Mouse (Mus musculus): ENCODE results near the gene Tmem43.

The Tmem43 gene

GRCm38 (mm10) chr6:91491004-91491403, 17.5 kb downstream of the Tmem43 start:
- DNase-seq, result no peak

DNA sequence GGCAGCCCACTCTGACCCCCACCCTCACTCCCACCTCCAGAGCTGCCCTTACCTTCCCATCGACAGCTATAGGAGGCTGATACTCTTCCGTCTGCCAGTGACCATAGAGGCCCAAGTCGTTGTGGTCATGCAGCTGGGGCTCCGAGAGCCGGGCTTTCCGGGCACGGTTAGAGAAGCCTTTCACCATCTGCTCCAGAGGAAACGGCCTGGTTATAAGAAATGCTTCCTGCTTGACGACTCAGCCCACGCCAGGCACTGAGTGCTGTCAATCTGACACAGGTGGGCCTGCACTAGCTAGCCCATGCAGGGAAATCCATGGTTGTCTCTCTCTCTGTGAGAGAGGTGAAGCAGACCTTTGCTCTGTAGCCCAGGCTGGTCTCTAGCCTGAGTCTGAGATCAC, 19.6 kb downstream of the Tmem43 start:
- no peak for DNase-seq

DNA sequence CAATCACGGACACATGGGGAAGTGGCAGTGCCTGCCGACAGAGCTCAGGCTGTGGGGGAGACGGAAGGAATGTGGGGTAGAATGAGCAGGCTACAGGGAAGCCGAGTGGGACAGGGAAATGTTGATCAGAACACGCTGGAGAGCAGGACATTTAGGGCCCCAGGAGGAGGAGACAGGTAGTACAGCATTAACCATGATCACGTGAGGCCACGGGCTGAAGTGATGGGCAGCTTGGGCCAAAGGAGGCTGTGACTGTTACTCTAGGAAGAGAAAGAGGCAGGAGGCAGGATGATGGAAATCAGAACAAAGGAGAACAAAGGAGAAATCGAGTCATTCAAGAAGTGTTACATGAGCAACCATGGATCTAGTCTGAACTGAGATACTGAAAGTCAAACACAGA, 21.0 kb downstream of the Tmem43 start:
- no peak for DNase-seq

DNA sequence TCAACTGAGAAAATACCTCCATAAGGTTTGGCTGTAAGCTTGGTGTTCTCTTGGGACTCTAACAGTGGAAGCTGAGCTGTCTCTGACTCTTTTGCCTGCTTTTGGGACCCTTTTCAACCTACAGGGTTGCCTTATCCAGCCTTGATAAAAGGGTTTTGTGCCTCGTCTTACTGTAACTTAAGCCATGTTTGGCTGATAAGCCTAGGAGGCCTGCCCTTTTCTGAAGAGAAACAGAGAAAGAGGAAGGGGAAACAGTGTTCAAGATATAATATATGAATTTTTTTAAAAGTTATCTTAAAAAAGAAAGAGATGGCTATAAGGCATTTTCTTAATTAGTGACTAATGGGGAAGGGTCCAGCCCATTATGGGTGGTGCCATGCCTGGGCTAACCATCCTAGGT, 29.8 kb downstream of the Tmem43 start:
- no peak for DNase-seq

DNA sequence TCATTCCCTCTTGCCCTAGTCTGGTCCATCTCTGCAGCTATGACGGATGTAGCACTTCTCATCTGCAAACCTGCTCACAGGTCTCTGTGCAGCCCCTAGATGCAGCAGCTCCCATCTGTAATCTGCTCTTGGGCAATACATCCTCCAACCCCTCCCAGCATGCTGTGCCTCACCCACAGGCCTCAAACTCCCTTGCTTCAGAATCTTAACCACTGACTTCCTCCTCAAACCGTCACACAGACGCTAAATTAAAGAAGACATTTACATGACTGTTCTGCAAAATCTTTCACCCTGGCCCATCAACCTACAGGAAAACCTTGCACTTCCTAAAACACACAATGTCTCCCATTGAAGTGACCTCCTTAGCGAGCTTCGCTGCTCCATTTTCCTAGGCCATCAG, 32.5 kb downstream of the Tmem43 start:
- no peak for DNase-seq

DNA sequence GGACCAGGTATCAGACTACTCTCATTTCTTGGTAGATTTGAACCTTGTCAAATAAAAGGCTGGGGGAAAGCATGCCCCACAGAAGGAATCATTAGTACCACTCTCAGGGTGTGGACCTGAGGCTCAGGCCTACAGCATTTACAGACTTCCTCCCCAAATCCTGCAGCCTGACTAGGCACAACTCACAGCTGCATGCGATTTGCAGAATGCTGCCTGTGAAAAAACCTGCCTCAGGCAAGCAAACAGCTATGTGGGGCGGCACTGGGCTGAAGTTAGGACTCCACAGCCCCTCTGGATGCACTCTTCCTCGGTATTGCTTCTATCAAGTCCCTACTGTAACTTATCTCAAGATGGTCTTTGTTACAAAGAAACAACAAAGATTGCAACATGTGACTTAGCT, 34.5 kb downstream of the Tmem43 start:
- no peak for DNase-seq

GRCm38 (mm10) chr6:91509326-91509725, 35.8 kb downstream of the Tmem43 start:
- peak; percentile 30 for DNase-seq

- DNase-seq, result no peak
Observed at GRCm38 (mm10) chr6:91510211-91510610, 36.7 kb downstream of the Tmem43 start.

DNA sequence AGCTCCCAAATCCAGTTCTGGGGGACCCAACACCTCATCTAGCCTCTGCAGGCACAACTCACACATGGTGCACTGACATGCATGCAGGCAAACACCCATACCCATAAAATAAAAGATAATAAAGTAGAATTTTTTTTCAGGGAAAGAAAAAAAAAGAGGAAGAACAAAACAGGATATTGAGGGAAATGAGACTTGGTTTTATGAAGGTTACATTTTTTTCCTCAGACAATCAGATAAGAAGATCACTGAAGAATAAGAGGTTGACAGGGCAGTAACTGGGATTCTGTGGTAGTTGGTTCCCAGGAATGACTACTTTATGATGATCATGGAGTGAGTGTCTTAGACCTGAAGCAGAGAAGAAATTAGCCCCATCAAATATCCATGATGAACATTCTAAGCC, 40.6 kb downstream of the Tmem43 start:
- DNase-seq, result no peak

GRCm38 (mm10) chr6:91514737-91515362, 41.3 kb downstream of the Tmem43 start:
- no peak for DNase-seq

GRCm38 (mm10) chr6:91515545-91516449, 42.3 kb downstream of the Tmem43 start, which contains the start of the genes Xpc and Lsm3:
Gene Xpc (minus strand): TSS chr6:91515888.
Gene Lsm3 (plus strand): TSS chr6:91515928.
- DNase-seq, result peak; percentile 97

DNA sequence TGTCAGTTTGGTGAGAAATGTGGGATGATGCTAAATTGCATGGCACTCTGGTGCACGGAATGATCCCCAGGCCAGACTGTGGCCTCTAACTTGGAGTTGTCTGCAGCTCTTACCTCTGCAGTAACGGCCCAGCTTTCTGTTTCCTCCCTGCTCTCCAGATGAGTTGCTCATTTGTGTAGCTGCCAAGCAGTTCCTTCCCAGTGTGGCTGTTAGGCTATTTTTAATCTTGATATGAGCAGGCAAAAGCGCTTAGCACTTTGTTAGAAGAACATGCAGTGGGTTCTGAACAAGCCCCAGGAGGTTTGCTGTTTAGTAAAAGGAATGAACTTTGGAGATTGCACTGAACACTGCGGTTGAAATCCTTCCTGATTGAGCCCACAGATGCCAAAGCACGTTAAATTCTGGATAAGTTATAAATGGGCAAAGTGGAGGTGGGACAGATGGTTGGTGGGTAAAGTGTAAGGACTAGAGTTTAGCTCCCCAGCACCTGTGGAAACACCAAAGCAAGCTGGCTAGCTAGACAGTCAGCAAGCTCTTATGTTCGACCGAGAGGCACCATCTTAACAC, 45.0 kb downstream of the Tmem43 start:
- no peak for DNase-seq

- no peak for DNase-seq
Observed at GRCm38 (mm10) chr6:91522816-91523215, 49.3 kb downstream of the Tmem43 start.

DNA sequence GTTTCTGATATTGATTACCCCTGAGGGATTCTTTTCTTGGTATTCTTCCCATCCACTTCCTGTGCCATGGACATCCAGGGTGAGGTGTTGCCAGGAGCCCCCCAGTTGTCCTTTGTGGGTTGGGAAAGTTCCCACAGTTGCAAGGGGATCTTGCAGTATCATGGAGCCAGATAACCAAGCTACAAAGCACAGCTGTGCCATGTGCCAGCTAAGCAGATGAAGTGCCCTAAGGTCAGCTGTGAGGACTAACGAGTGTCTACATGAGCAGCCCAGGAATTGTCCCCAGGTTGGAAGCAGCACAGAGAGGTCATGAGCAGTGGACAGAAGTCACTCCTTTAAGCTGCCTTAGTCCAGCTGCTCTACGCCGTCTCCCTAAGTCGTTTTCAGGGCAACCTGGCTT, 52.0 kb downstream of the Tmem43 start:
- no peak for DNase-seq

- DNase-seq, result no peak
Observed at GRCm38 (mm10) chr6:91527227-91527860, 53.8 kb downstream of the Tmem43 start.

DNA sequence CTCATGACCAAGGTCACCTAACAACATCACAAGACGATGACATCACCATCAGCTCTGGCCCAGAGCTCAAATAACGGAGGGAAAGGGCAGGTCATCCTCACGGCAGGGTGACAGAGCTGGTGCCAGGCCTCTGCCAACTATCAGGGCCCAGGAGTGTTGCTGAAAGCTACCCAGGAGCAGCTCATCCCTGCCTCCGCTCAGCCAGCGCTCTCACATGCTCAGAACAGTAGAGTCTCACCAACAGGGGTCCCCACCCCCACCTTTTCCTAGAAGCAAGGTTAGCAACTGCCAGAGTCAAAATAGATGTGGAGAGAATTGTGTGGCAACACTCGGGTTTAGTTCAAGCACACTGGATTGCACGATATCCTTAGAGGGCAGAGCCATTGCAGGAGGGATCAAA, 54.8 kb downstream of the Tmem43 start:
- no peak for DNase-seq

DNA sequence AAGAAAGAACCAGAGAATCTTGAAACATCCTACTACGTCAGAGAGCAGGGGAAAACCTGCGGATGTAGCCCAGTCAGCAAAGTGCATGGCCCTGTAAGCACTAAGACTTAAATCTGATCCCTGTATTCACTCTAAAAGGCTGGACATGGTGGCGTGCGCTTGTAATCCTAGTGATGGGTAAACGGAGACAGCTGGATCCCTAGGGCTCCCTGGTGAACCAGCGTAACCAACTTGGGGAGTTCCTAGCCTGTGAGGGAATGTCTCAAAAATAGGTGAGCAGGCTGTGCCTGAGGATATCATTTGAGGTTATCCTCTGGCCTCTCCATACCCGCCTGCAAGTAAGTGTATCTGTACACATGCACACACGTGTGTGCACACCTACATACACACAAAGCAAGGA, 57.2 kb downstream of the Tmem43 start:
- no peak for DNase-seq

GRCm38 (mm10) chr6:91531276-91531675, 57.8 kb downstream of the Tmem43 start:
- DNase-seq, result no peak

DNA sequence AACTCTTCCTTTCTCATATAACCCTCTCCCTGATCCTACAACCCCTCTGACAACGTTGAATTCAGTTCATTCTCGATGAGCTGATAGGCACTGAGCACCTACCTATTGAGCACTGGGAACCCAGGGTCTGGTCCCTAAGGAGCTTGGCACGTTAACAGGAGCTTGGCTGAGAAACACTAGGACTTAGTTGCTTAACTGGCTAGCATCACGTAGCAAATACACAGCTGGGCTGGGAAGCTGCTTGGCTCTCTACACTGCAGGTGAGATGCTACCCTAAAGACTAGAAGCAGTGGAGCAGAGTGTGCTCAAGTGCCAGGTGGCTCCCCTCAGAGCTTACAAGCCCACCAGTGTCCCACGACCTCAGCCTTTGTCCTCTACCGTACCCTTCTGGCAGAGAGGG, 59.2 kb downstream of the Tmem43 start:
- DNase-seq, result no peak

DNA sequence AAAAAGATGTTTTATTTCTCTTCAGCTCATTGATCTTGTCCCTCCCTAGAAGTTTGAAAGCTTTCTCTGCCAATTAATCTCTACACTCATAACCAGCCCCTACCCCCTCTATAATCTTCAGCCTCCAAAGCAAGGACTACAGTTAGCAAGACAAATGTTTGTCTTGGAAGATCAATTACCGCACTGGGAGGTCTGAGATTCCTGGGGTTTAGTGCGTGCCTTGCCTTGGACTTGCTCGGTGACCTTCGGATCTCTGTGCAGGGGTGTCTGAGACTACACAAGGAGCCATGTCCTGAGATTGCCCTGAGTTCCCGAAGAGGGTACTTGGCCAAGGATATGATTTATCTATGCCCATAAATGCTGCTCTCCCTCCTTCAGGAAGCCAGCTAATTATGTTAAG, 59.9 kb downstream of the Tmem43 start:
- DNase-seq, result no peak

DNA sequence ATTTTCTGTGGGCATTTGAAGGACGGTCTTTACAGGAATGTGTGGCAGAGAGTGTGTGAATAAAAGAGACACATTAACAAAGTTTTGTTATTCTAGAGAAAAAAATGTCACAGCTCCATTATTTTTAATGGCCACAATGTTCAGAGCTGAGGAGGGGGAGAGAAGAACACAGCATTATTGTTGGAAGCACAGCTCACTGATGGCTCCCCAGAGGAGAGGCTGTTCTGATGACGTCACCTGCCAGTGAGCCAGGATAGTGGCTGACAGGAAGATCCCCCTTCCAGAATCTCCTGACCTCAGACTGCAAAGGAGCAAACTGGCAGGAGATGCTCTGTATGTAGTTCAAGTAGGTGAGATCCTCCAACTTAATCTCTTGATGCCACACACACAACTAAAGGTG, 60.3 kb downstream of the Tmem43 start:
- no peak for DNase-seq

- DNase-seq, result no peak
Observed at GRCm38 (mm10) chr6:91534268-91534667, 60.8 kb downstream of the Tmem43 start.

DNA sequence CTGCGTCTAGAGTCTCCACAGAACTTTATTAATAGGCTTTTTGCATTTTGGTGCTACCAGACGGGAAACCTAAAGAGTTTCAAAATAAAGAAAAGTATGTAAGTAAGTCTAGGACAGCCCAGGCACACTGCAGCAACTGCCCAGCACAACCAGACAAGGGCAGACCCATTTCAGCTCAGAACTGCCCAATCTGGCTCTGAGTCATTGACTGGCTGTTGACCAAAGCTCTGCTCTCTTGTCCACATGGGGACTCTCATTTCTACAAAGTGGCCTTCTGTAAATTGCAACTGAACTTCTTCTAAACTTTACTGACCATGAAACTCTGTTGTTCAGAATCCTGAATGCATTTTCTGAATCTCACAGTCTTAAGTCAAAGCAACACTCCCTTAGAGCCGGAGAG, 61.7 kb downstream of the Tmem43 start:
- no peak for DNase-seq

All from cerebellum, adult 9-11 months (tissue).